18 mouse cellular contexts compared by ENCODE assay signal in the genomic region with DNA sequence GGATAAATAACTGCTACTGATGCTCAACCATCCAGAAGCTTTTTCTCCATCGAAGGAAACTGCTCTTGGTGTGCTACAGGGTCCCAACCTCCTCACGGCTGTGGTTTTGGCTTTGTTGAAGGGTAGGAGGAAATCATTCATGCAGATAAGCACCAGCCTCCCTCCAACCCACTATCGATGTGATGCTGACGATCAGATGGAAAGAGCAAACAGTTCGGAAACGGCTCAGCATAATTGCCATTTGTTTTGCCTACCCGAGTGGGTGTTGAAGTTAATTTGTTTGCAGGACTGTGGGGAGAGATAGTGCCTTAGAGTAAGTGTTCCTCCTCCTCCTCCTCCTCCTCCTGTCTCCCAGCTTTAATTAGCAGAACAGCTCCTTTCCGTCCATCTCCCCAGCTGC. TPM values are rescaled to one million over a fixed set of nuclear protein-coding genes. Genes with fewer than 3 reads are reported as not detected.
"Had no signal": no experiment of that assay in that cellular context is flagged by ENCODE, and none has a peak within 500 bp of the region (broad histone marks: within the 10 kb centered on the region; RNA-seq: fewer than 3 reads in every experiment).

No protein-coding gene starts in this region.

- H3K27ac ChIP-seq: intestine, embryonic 15.5 days; kidney, embryonic 15.5 days; left cerebral cortex, adult 2 months; liver, embryonic 13.5 days had no signal

- DNase-seq: kidney, adult 11 months; kidney, adult 8-10 months; kidney, postnatal 10 days; kidney, postnatal 36 days; liver, embryonic 13.5 days; lung, adult 2 months; lung, postnatal 14 days; lung, postnatal 4 days; midbrain, embryonic 14.5 days; right cerebral cortex, postnatal 14 days; spleen, adult 18-20 months; thymus, adult 18-20 months had no signal

- H3K4me3 ChIP-seq: intestine, embryonic 15.5 days; kidney, embryonic 15.5 days; left cerebral cortex, adult 2 months; liver, embryonic 13.5 days had no signal

RNA-seq across cellular contexts. Expression of a gene that starts 12.1 kb away (rescaled TPM):
- total RNA-seq: liver, adult 2 months; megakaryocyte progenitor cell, adult 5-6 weeks; megakaryocyte-erythroid progenitor cell, adult 5-6 weeks had no signal
